Mouse (Mus musculus) left cerebral cortex, adult 6 months (tissue): Measurements from ENCODE around the gene Map2k3. TPM values are rescaled to one million over a fixed set of nuclear protein-coding genes. Genes with fewer than 3 reads are reported as not detected.

ENCODE experiments used
- long read RNA-seq, 2 experiments: library from polyadenylated mRNA; unstranded; transcript quantifications; one replicate each; pipeline ENCODE4 v2.0.0; 2019 to 2020
- polyA plus RNA-seq: library from polyadenylated mRNA; unstranded; fragments of <200 nt; fragmentation: Nextera tagmentation; gene quantifications from 2 replicates; pipeline ENCODE4 v1.2.3, GENCODE M21; 2021

The Map2k3 gene
- polyA plus RNA-seq: 11.1 and 11.5 TPM in 2 replicates
- long read RNA-seq, experiment 1, transcript Map2k3-201 (12 exons, 2,198 nt): major isoform, 93 of 117 reads
- long read RNA-seq, experiment 1, partial matches to known transcripts: 3 of 117 reads
- long read RNA-seq, experiment 1, other reads (novel, unspliced or antisense): 19 of 117 reads
- long read RNA-seq, experiment 2, transcript Map2k3-201 (12 exons, 2,198 nt): major isoform, 20 of 22 reads
- long read RNA-seq, experiment 2, partial matches to known transcripts: 1 of 22 reads
- long read RNA-seq, experiment 2, other reads (novel, unspliced or antisense): 1 of 22 reads

DNA sequence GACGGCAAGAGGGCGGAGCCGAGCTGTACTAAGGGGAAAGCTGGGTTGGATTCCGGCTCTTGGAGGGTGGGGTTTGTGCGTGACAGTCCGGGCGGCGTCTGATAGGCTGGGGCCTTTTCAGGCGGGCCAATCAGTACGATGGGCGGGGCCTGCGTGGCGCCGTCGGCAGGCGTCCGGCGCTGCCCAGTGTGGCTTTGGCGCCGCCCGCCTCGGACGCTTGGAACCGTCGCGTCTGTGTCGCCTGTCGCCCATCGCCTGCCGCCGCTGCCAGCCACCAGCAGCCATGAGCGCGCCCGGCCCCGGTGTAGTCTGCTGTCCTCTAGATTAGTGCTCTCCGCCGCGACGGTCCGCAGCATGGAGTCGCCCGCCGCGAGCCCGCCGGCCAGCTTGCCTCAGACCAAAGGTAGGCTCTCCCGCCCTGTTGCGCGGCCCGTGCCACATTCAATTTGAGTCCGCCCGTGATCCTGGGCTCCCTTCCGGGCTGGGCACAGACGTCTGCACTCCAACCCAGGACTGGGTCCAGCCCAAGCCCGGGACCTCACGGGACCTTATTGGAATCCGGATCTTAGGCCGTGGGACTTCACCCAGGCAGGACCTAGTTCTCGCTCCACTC, at the start of gene Map2k3:
Gene Map2k3, plus strand, starts transcription at position 165 of the 613 bp plus-strand sequence.

DNA sequence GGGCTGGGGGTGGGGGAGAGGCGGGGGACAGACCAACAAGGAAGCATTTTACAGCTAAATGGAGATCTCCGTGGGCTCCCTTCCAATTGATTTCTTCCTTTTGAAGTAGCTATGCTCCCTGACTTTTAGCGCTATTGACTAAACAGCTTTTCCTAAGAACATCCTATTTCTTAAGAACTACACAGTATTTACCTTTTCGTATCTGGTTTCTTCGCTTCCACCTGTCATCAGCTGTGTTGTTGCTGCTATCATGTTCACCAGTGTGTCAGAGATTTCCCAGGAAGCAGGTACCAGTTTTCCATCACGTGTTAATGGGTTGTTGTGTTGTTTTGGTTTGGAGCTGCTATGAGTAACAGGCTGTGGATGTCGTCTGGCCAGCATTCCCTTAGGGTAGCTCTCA, 17.3 kb upstream of the Map2k3 start, which contains the start of gene Natd1:
Gene Natd1, minus strand, starts transcription at position 260 of the 400 bp plus-strand sequence.

Other genes starting within 250 kb of the Map2k3 start
- gene Llgl1, start 232.3 kb upstream of the Map2k3 start, polyA plus RNA-seq: 14.7 and 16.7 TPM in 2 replicates
- 28.5 and 33.9 TPM in 2 replicates for gene Flii, start 204.8 kb upstream of the Map2k3 start, polyA plus RNA-seq
- gene Mief2, start 203.6 kb upstream of the Map2k3 start, polyA plus RNA-seq: 5.0 and 11.5 TPM in 2 replicates
- gene Top3a, start 154.7 kb upstream of the Map2k3 start, polyA plus RNA-seq: 1.9 TPM in 2 replicates
- gene Smcr8, start 154.5 kb upstream of the Map2k3 start, polyA plus RNA-seq: 4.9 and 8.2 TPM in 2 replicates
- 1.1 and 1.8 TPM in 2 replicates for gene Shmt1, start 120.3 kb upstream of the Map2k3 start, polyA plus RNA-seq
- gene Dhrs7b, start 101.4 kb upstream of the Map2k3 start, polyA plus RNA-seq: 32.2 and 40.8 TPM in 2 replicates
- 39.2 and 44.9 TPM in 2 replicates for gene Tmem11, start 52.8 kb upstream of the Map2k3 start, polyA plus RNA-seq
- 7.3 and 11.1 TPM in 2 replicates for gene Natd1, start 17.3 kb upstream of the Map2k3 start, polyA plus RNA-seq
- 2.7 and 8.1 TPM in 2 replicates for gene Kcnj12, start 90.5 kb downstream of the Map2k3 start, polyA plus RNA-seq
- 2.4 and 2.8 TPM in 2 replicates for gene Tnfrsf13b, start 194.7 kb downstream of the Map2k3 start, polyA plus RNA-seq
- 140 and 154 TPM in 2 replicates for gene Usp22, start 243.0 kb downstream of the Map2k3 start, polyA plus RNA-seq